Mouse (Mus musculus): ENCODE results near the gene Ndufs2. TPM values are rescaled to one million over a fixed set of nuclear protein-coding genes. Genes with fewer than 3 reads are reported as not detected.

Gene Ndufs2
- total RNA-seq, 1 experiment from 2014 or later, result 231 TPM

DNA sequence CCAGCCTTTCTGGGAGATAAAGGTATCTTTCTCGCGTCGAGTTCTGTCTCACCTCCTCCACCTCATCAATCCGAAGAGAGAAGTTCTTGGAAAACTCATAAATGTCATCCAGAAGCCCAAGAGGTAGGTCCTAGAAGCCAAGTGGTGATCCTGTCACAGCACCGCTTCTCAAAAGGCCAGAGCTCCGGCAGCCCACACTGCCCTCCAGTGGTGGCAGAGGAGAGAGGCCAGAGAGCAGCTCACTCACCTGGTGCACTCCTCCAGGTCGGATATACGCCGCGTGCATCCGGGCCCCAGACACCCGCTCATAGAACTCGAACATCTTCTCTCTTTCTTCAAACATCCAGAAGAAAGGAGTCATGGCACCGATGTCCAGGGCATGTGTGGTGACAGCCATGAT is 12.7 kb downstream of the Ndufs2 start:
- ATAC-seq (replicated peaks; ENCODE audit: insufficient number of reproducible peaks, low FRiP score, low TSS enrichment, poor library complexity, severe bottlenecking), result peak; percentile 70

DNA sequence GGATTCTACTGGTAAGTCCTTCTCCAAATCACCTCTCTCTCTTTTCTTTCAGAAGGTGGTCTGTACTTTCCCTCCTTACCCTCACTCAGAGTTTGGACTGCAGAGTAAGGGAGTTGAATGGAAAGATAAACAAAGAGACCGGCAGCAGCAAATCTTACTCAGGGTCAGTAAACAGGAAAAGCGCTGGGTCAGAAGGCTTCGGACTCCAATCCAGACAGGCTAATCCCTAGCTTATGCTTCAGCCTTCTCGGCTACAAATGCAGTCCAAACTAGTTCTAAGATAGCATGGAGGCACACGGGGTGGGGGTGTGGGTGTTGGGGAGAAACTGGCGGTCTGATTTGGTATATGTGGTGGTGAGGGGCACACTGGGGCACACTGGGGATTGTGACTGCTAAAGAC is 13.8 kb downstream of the Ndufs2 start:
- ATAC-seq (replicated peaks; ENCODE audit: insufficient number of reproducible peaks, low FRiP score, low TSS enrichment, poor library complexity, severe bottlenecking), result no peak

DNA sequence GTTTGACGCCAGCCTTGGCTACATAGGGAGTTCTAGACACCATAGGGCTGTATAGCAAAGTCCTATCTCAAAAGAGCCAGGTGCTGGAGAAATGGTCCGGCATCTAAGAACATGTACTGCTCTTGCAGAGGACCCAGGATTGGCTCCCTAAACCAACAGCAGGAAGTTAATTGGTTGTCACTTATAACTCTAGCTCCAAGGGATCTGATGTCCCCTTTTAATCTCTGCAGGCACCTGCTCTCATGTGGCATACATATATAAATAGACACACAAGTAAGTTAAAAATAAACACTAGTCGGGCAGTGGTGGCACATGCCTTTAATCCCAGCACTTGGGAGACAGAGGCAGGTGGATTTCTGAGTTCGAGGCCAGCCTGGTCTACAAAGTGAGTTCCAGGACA is 15.4 kb downstream of the Ndufs2 start:
- ATAC-seq (replicated peaks; ENCODE audit: insufficient number of reproducible peaks, low FRiP score, low TSS enrichment, poor library complexity, severe bottlenecking), result no peak

DNA sequence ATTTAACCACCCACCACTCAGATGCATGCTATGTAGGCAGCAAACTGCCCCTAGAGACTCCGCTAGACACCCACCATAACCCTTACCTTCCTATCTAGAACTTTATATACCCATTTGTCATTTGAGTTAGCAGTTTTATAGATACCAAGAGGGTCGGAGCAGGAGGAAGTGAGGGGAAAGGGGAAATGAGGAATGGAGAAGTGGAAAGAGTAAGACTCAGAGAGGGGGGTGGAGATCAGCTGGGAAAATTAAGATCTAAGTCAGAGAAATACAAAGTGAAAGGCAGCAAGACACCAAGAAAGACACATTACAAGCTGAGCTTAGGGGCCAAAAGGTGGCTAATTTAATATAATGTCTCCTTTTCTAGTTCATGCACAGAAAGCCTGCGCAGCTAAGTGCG is 16.6 kb downstream of the Ndufs2 start:
- peak; percentile 34 for ATAC-seq (replicated peaks; ENCODE audit: insufficient number of reproducible peaks, low FRiP score, low TSS enrichment, poor library complexity, severe bottlenecking)

DNA sequence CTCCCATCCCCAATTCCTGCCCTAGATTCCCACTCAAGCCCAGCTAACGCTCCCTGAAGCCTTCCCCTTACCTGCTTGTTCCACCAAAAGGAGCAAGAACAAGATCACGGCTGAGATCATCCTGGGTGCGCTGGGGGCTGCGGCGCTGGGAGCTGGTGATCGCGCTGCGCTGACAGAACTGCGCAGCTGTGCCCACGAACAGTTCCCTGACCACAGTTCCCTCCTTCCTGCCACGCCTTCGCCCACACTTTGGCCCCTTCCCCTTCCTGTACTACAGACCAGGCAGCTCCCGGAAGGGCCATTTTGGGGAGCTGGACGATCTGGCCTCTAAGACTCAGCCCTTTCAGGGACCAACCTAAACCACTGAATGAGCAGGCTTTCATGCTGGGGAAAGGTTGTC is 17.1 kb downstream of the Ndufs2 start, which contains the start of gene Fcer1g:
TSS of gene Fcer1g (minus strand) at position 240 of the 400 bp plus-strand sequence.
- ATAC-seq (replicated peaks; ENCODE audit: insufficient number of reproducible peaks, low FRiP score, low TSS enrichment, poor library complexity, severe bottlenecking), result peak; percentile 88

DNA sequence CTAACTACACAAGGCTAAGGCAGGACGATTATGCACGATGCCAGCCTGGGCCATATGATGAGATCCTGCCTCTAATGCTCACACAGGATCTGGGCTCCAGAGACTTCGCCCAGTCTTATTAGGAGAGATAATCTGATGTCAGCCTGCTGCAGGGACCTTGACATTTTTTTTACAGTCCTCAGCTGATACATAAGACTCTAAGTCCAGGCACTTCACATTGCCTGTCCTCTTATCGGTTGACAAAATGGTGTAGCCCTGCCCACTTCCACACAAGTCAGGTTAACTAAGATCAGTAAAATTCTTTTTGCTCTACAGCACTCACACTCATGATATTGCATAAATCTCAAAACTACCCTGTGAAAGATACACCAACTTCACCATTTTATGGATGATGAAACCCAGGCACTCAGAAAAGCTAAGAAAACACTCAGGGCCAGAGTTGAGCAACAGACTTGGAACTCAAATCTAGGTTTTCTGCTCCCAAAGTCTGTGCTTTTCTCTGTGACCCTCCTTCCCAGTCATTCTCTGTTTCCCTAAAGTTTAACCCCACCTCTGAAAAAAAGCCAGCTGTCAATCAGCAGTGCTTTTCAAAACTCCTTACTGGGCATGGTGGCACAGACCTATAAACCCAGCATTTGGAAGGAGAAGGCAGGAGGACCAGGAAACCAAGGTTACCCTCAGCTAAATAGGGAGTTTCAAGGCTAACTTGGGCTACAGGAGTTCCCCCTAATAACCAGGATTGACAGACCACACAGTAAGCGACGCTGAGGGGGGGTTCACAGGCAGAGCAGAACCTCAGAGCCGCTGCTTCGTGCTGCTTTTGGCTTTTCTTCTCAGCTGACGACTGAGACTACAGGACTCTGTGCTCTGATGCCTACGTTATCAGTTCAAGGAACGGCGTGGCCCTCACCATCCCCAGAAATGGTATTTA is 18.1 kb downstream of the Ndufs2 start:
- ATAC-seq (replicated peaks; ENCODE audit: insufficient number of reproducible peaks, low FRiP score, low TSS enrichment, poor library complexity, severe bottlenecking), result peak; percentile 5; the same call in 1 of the 2 replicates

DNA sequence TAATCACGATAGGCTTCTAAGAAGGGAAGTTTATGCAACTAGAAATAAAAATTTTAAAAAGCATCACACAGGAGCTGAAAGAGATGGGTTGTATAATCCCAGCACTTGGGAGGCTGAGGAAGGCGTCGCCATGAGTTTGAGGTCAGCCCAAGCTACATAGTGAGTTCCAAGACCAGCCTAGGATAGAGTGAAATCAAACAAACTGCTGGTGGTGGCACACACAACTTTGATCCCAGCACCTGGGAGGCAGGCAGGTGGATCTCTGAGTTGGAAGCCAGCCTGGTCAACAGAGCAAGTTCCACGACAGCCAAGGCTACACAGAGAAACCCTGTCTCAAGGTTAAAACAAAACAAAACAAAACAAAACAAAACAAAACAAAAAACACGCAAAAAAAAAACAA is 18.8 kb downstream of the Ndufs2 start:
- ATAC-seq (replicated peaks; ENCODE audit: insufficient number of reproducible peaks, low FRiP score, low TSS enrichment, poor library complexity, severe bottlenecking), result no peak

DNA sequence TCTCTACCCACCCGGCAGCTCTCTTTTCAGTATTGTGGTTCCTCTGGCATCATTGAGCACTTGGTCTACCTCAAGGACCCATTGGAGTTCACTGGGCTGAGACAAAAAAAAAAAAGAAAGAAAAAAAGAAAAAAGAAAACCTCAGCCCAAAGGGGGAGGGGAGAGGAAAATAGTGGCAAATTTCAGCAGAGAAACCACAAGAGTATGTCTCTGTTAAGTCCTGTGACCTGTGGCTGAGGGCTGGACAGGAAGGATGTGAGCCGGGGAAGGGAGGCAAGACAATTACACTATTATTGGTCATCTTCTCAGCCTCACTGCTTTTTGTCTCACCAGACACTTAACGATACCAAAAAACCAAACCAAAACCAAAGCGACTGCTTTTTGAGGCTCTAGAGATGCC is 19.3 kb downstream of the Ndufs2 start:
- ATAC-seq (replicated peaks; ENCODE audit: insufficient number of reproducible peaks, low FRiP score, low TSS enrichment, poor library complexity, severe bottlenecking), result peak; percentile 55

DNA sequence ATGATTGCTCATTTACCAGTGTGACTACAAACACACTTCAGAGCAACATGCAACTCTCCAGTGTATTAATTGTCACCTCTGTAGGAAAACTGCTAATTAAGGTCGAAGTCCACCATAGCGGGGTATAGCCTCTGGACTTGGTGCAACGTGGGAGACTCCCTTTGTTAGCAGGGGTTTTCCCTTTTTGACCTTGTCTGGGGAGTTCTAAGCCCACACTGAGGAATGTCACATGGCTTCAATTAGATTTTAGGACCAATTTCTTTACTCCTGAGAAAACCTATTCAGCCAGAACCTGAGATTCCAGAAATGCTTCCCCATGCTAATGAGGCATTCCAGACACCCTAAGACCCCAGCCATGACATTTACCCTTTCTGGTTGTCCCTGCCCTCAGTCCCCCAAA is 21.0 kb downstream of the Ndufs2 start:
- ATAC-seq (replicated peaks; ENCODE audit: insufficient number of reproducible peaks, low FRiP score, low TSS enrichment, poor library complexity, severe bottlenecking), result no peak

DNA sequence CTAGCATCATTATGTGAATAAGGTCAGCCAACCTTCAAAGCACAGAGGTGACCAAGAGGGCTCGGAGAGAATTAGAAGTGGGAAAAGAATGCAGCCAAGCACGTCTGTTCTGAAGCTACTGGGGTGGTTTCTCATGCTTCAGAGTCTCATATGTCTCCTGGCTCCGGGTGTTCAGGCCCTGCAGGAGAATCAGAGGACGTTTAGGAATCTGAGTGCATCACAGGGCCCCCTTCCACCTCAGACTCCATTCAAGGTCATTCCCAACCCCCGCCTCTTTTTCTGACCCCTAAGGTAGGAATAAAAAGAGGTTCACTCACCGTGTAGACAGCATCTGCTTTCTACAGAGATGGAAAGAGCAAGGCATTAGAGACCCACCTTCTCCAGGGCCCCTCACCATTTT is 21.4 kb downstream of the Ndufs2 start:
- ATAC-seq (replicated peaks; ENCODE audit: insufficient number of reproducible peaks, low FRiP score, low TSS enrichment, poor library complexity, severe bottlenecking), result no peak

DNA sequence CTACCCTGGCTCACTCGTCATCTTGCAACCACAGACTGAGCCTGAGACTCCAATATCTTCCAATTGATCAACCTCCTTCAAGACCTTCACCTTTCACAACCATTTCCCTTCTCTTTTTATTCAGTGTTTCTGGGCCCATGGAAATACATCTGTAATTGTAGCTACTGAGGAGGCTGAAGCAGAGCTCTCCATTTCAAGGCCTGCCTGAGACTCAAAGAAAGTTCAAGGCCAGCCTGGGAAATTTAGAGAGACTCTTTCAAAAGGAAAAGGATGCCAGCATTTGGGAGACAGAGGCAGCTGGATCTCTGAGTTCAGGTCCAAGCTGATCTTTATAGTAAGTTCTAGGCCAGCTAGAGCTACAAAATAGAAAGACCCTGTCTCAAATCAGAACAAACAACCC is 23.3 kb downstream of the Ndufs2 start:
- ATAC-seq (replicated peaks; ENCODE audit: insufficient number of reproducible peaks, low FRiP score, low TSS enrichment, poor library complexity, severe bottlenecking), result no peak

DNA sequence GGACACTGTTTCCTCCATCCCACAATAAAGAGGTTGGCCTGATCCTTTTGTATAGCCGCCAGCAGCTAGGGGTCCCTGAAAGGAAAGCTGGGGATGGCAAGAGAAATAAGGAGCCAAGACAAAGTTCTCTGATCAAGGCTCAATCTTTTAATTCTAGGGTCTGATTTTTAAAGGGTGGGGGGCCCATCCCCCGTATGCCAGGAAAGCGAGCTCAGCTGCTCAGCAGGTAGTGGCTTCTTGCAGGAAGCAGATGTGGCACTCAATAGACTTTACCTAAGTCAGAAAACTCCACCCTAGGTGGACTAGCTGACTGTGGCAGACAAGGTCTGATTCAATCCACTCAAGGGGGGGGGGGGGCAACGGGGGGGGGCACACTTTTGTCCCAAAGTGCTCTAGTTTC is 24.4 kb downstream of the Ndufs2 start:
- ATAC-seq (replicated peaks; ENCODE audit: insufficient number of reproducible peaks, low FRiP score, low TSS enrichment, poor library complexity, severe bottlenecking), result no peak

DNA sequence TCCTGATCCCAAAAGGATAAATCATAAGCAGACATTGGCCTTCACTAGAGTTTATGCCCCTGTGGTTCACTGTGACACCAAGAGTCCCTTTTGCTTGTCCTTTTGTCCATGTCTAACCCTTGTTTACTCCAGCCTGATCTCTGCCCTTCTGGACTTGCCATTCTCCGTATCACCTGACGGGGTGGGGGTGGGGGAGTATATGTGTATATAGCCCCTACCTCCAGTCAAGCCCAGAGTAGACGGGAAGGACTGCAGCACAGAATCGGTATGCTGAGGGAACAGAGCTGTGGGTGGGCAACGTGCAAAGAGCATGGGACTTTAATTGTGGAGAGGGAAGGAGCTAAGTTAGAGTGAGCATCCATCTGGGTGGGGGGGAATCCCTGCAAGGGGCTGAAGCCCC is 26.3 kb downstream of the Ndufs2 start, which contains the start of gene Apoa2:
TSS of gene Apoa2 (plus strand) at position 198 of the 400 bp plus-strand sequence.
- ATAC-seq (replicated peaks; ENCODE audit: insufficient number of reproducible peaks, low FRiP score, low TSS enrichment, poor library complexity, severe bottlenecking), result no peak

DNA sequence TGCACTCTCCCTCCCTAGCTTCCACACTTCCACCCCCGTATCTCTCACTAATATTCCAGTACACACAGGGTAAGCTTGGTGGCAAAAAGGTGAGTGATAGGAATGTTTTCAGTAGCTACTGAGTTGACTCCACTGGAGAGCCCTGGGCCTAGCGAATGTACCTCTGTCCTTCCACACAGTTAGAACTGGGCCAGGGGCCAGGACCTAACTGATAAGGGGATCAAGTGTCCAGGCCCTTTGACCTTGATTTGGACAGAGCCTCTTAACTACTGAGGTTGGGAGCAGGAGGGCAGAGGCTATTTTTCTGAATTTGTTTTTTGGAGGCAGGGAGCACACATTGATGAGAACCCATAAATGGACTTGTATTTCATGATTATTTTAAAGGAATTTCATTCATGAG is 27.4 kb downstream of the Ndufs2 start:
- no peak for ATAC-seq (replicated peaks; ENCODE audit: insufficient number of reproducible peaks, low FRiP score, low TSS enrichment, poor library complexity, severe bottlenecking)

DNA sequence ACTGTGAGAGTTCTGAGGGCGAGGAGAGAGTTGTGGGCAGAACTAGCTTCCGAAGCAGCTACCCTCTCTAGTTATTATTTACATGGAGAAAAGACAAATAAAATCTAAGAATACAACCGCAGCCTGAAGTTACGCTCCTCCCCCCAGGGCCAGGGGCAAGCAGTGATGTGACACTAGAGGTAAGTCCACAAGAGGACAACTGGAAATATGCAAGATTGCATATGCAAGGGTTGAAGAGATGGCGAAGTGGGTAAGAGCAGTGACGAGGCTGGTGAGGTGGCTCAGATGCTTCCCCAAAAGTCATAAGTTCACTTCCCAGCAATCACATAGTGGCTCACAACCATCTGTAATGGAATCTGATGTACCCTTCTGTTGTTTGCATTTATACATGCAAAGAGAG is 28.0 kb downstream of the Ndufs2 start:
- no peak for ATAC-seq (replicated peaks; ENCODE audit: insufficient number of reproducible peaks, low FRiP score, low TSS enrichment, poor library complexity, severe bottlenecking)

DNA sequence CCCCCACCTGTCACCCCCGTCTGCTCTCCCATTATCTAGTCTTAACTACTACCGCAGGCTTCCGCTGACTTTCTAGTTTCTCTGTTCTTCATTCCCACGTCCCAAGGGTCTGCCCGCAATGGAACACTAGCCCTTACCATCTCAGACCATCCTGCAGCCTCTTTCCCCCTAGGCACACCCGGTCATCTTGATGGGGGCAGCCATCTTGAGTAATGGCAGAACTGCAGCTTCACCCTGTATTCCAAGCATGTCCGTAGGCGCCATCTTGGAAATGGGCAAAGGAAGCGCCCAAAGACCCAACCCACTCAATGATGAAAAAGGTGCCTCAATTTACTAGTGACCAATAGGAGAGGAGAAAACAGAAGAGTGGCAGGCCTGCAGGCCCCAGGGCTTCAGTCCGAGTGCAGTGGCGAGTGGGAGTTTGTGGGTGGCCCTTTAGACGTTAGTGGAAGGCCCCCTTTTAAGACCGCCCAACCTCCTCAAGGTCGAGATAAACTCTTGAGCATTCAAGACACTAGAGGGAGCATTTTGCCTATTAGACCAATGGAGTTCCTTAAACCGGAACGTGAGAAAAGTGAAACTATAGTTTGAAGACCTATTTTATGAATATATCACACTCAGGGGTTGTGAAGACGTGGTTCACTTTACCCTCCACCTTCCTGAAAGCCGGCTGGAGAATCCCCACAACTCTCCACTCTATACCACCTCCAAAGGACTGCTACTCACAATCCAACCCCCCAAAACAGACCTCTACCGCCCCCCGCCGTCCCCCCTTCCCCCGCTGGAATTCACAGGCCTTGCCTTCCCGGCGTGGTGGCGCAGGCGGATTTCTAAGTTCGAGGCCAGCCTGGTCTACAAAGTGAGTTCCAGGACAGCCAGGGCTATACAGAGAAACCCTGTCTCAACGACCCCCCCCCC is 28.7 kb downstream of the Ndufs2 start, which contains the start of gene Tomm40l:
TSS of gene Tomm40l (minus strand) at position 277 of the 918 bp plus-strand sequence.
- peak; percentile 93 for ATAC-seq (replicated peaks; ENCODE audit: insufficient number of reproducible peaks, low FRiP score, low TSS enrichment, poor library complexity, severe bottlenecking)

DNA sequence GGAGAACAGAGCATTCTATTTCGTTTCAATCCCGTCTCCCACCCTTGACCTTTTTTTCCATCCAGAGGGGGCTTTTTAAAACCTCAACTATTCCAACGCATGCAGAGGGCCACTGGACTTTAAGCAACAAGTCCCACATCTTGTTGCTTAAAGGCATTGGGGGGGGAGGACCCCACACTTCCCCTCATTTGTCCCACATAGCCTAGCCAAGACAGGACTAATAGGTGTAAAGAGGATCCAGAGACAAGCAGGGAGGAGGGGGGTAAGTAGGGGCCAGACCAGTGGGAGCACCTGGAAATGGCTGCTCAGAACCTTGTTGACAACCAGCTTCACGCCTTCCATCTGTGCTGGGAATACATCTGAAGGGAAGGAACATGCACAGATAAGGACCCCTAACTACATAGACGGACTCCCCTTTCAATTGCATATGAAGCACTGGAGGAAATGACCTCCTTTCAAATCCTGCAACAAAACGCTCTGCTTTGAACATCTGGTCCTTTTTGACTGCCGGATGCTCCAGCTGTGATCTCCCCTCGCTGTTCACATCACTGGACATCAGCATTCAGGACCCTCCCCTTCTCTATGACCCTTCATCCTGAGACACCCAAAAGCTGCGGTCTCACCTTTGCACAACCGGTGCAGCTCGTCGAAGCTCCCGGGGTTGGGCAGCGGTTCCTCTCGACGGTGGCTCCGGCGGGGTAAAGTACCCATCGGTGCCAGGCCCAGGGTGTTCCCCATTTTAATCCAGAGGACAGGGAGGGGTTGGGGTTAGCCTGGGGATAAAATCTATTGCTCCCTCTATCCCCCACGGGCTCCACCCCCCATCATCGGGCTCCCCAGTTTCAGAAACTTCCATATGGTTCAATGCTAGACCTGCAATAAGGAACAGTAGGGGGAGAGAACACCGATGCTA is 29.7 kb downstream of the Ndufs2 start:
- ATAC-seq (replicated peaks; ENCODE audit: insufficient number of reproducible peaks, low FRiP score, low TSS enrichment, poor library complexity, severe bottlenecking), result no peak

DNA sequence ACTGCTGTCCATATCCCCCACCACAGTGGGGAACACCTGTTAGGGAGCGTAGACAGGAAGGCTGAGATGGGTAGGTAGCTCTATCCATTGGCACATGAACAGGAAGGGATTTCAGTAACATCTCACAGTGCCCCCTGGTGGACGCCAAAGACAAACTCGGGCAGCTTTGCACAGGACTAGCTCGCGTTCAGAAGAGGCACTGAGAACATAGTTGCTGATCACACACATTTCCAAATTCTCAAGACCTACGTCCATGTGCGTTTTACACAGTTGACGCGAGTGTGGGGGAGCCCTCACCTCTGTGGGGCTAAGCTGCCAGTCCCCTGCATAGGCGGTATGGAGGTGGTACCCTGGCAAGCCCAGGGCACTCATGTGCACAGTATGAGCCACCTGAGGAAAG is 30.3 kb downstream of the Ndufs2 start:
- ATAC-seq (replicated peaks; ENCODE audit: insufficient number of reproducible peaks, low FRiP score, low TSS enrichment, poor library complexity, severe bottlenecking), result peak; percentile 40; the same call in 1 of the 2 replicates
